Mouse (Mus musculus) heart, embryonic 13.5 days (tissue): ENCODE results near the gene Hkdc1. TPM values are rescaled to one million over a fixed set of nuclear protein-coding genes. Genes with fewer than 3 reads are reported as not detected.
"Not testable (repeated sequence)": the region's sequence is repeated elsewhere in the genome, so short reads cannot be mapped to it uniquely, and the experiment has no call there.

Source experiments
- ATAC-seq: fragments of 200-750 bp; cut with Nextera tagmentation; 2 replicates; pipeline ENCODE4 v1.8.0; 2017; ENCODE audit warnings: moderate TSS enrichment; ENCODE audit not compliant: insufficient number of reproducible peaks, low FRiP score, low TSS enrichment; ENCODE audit errors: extremely low read depth
- H3K27ac ChIP-seq: fragments of 300-500 bp; sonication (generic); replicated peaks from 2 replicates; pipeline ENCODE4 v1.5.1; 2015; ENCODE audit warnings: moderate library complexity, mild to moderate bottlenecking, inconsistent platforms
- H3K27me3 ChIP-seq: fragments of 300-500 bp; sonication (generic); replicated peaks from 2 replicates; pipeline ENCODE4 v1.6.1; 2015; ENCODE audit warnings: mild to moderate bottlenecking, inconsistent platforms
- H3K36me3 ChIP-seq: fragments of 300-500 bp; sonication (generic); 2 replicates; pipeline ENCODE4 v1.6.1; 2015; ENCODE audit warnings: mild to moderate bottlenecking, inconsistent platforms
- H3K4me1 ChIP-seq: fragments of 300-500 bp; sonication (generic); 2 replicates; pipeline ENCODE4 v1.6.1; 2015; ENCODE audit warnings: inconsistent platforms
- H3K4me2 ChIP-seq: fragments of 300-500 bp; sonication (generic); 2 replicates; pipeline ENCODE4 v1.6.1; 2015; ENCODE audit warnings: inconsistent platforms, mild to moderate bottlenecking, moderate library complexity
- H3K4me3 ChIP-seq: fragments of 300-500 bp; sonication (generic); 2 replicates; pipeline ENCODE4 v1.5.1; 2015; ENCODE audit warnings: moderate library complexity, mild to moderate bottlenecking, inconsistent platforms
- H3K9ac ChIP-seq: fragments of 300-500 bp; sonication (generic); 2 replicates; pipeline ENCODE4 v1.6.1; 2015; ENCODE audit warnings: inconsistent platforms, mild to moderate bottlenecking, moderate library complexity
- H3K9me3 ChIP-seq: fragments of 300-500 bp; sonication (generic); 2 replicates; pipeline ENCODE4 v1.6.1; 2016; ENCODE audit warnings: inconsistent platforms
- WGBS: fragments of 180-500 bp; shearing (Covaris S2); methylation state at CpG from one replicate; pipeline ENCODE4 v1.1.7; 2015; ENCODE audit warnings: mixed read lengths; 5-methylcytosine and 5-hydroxymethylcytosine counted together
- polyA plus RNA-seq: library from polyadenylated mRNA; unstranded; fragments of >200 nt; fragmentation: Nextera tagmentation; extraction: Ambion mirVana; gene quantifications from 2 replicates; pipeline ENCODE4 v1.2.1, GENCODE M21; 2015

The Hkdc1 gene
- polyA plus RNA-seq = 0.37 and 0.97 TPM in 2 replicates

- 59% methylated on average over 15 of the region's 15 CpGs for WGBS
- Histone ChIP-seq H3K4me2 (no peak within 1 kb of the TSS), H3K27me3 (no peaks in the 10 kb centered on the region), H3K36me3 (no peaks in the 10 kb centered on the region), H3K4me3 (no peak within 1 kb of the TSS), H3K4me1 (peaks cover 31% of the 10 kb centered on the region), H3K9ac (no peak within 1 kb of the TSS), H3K9me3 (no peaks in the 10 kb centered on the region), H3K27ac (peak within 1 kb of the TSS; percentile 58)
- ATAC-seq = no peak
Measured at GRCm38 (mm10) chr10:62422255-62422654, at the start of gene Hkdc1. TSS of gene Hkdc1 (minus strand) at chr10:62422491.

GRCm38 (mm10) chr10:62471105-62471504, 48.8 kb upstream of the Hkdc1 start:
- peaks cover 32% of the 10 kb centered on the region for H3K36me3 ChIP-seq
- H3K27me3 ChIP-seq = no peaks in the 10 kb centered on the region
- WGBS = 28% methylated on average over 5 of the region's 5 CpGs
- H3K27ac ChIP-seq = peak overlapping the region; percentile 32; the same call in 1 of the 2 replicates
- H3K4me3 ChIP-seq = no peak overlapping the region
- ATAC-seq = no peak
- H3K9ac ChIP-seq = no peak overlapping the region
- H3K9me3 ChIP-seq = no peaks in the 10 kb centered on the region
- H3K4me2 ChIP-seq = 0 out of 2 replicates have a peak overlapping the region, but pooled peaks have one; percentile 7
- H3K4me1 ChIP-seq = peaks cover 12% of the 10 kb centered on the region

GRCm38 (mm10) chr10:62469736-62470135, 47.4 kb upstream of the Hkdc1 start:
- Histone ChIP-seq H3K27ac (no peak overlapping the region), H3K4me1 (peaks cover 12% of the 10 kb centered on the region), H3K4me3 (no peak overlapping the region), H3K36me3 (peaks cover 28% of the 10 kb centered on the region), H3K9me3 (no peaks in the 10 kb centered on the region), H3K9ac (no peak overlapping the region), H3K4me2 (no peak overlapping the region), H3K27me3 (no peaks in the 10 kb centered on the region)
- ATAC-seq = no peak
- 89% methylated on average over 4 of the region's 4 CpGs for WGBS

GRCm38 (mm10) chr10:62461321-62461720, 39.0 kb upstream of the Hkdc1 start:
- no peak overlapping the region for H3K9ac ChIP-seq
- no peaks in the 10 kb centered on the region for H3K4me1 ChIP-seq
- H3K27me3 ChIP-seq = no peaks in the 10 kb centered on the region
- no peak for ATAC-seq
- no peak overlapping the region for H3K4me3 ChIP-seq
- no peaks in the 10 kb centered on the region for H3K9me3 ChIP-seq
- H3K27ac ChIP-seq = no peak overlapping the region
- H3K4me2 ChIP-seq = no peak overlapping the region
- H3K36me3 ChIP-seq = peaks cover 72% of the 10 kb centered on the region

GRCm38 (mm10) chr10:62452001-62452400, 29.7 kb upstream of the Hkdc1 start:
- H3K4me2 ChIP-seq, H3K9me3 ChIP-seq, H3K27me3 ChIP-seq, H3K4me3 ChIP-seq, ATAC-seq, H3K27ac ChIP-seq, H3K9ac ChIP-seq: not testable (repeated sequence)
- H3K36me3 ChIP-seq = peaks cover 33% of the 10 kb centered on the region
- 62% methylated on average over 11 of the region's 11 CpGs for WGBS
- peaks cover 19% of the 10 kb centered on the region for H3K4me1 ChIP-seq

DNA sequence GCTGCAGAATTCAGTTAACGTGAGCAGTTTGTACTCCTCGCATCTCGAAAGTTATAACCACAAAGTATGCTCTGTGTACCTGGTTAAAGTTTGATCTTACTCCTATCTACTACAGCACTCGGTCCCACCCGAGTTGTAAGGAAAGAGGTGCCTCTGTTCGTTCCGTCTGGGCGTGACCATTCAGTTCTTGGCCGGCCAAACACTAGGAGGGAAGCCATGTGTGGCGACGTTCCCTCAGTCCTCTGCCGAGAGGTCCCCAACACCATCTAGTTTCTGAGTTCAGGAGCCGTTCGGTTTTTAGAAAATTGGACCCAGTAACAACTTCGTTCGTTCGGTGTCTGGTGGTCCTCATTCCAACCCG, 28.0 kb upstream of the Hkdc1 start:
- Histone ChIP-seq H3K36me3 (peaks cover 35% of the 10 kb centered on the region), H3K9me3 (no peaks in the 10 kb centered on the region), H3K27me3 (no peaks in the 10 kb centered on the region), H3K4me3 (peak overlapping the region; percentile 94), H3K4me1 (peaks cover 19% of the 10 kb centered on the region), H3K27ac (peak overlapping the region; percentile 86), H3K9ac (peak overlapping the region; percentile 99), H3K4me2 (peak overlapping the region; percentile 79)
- WGBS = 33% methylated on average over 18 of the region's 18 CpGs
- no peak for ATAC-seq

DNA sequence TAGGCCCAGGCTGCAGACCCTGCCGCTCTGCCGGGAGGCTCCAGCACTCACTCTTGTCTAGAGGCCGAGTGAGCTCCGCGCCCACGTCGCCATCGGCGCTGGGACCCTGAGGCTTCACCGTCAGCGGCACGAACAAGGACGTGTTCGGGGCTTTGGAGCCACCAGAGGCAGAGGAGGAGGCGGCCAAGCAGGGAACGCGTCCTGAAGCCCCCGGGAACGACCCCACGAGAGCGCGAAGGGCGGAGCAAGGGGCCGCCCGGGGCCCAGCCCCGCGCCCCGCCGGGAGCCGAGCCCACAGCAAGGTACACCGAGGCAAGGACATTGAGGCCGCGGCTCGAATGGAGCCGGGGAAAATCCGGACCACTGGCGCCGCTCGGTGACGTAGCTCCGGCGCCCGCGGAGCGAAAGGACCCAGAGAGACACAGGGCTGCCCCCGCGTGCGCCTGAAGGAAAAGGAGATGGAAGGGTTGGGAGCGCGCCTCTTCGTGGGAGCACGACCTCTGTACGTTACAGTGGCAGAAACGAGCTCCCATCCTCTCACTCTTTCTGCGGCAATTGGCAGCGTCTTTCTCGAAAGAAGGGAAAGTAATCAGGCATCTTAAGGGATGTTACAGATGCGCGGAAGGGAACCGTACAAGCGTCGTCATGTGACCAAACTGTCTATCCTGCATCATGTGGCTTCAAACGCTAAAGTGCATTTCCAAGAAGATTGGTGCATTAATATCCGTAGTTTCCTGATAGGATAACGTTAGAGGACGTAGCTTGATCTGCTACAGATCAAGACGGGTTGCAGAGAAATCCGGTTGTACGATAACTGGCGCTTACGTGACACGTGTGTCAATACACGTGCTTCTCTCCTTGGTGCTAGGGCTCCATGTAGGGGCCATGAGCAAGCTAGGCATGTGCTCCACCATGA, 27.3 kb upstream of the Hkdc1 start, which contains the start of the genes 4930507D05Rik and Supv3l1:
Gene 4930507D05Rik, plus strand, starts transcription at position 126 of the 916 bp plus-strand sequence.
Gene Supv3l1, minus strand, starts transcription at position 375 of the 916 bp plus-strand sequence.
- WGBS = under 1% methylated on average over 73 of the region's 73 CpGs
- Histone ChIP-seq H3K27me3 (no peaks in the 10 kb centered on the region), H3K27ac (peak within 1 kb of the TSS; percentile 86), H3K4me1 (peaks cover 19% of the 10 kb centered on the region), H3K9me3 (no peaks in the 10 kb centered on the region), H3K36me3 (peaks cover 38% of the 10 kb centered on the region), H3K4me3 (peak within 1 kb of the TSS; percentile 94), H3K4me2 (peak within 1 kb of the TSS; percentile 79), H3K9ac (peak within 1 kb of the TSS; percentile 99)
- ATAC-seq = peak; percentile 79

GRCm38 (mm10) chr10:62430427-62430826, 8.1 kb upstream of the Hkdc1 start:
- H3K4me3 ChIP-seq = no peak overlapping the region
- no peak overlapping the region for H3K27ac ChIP-seq
- WGBS = 96% methylated on average over 5 of the region's 5 CpGs
- H3K9me3 ChIP-seq = no peaks in the 10 kb centered on the region
- no peak for ATAC-seq
- no peak overlapping the region for H3K9ac ChIP-seq
- peaks cover 79% of the 10 kb centered on the region for H3K36me3 ChIP-seq
- peaks cover 6% of the 10 kb centered on the region for H3K4me1 ChIP-seq
- no peak overlapping the region for H3K4me2 ChIP-seq
- no peaks in the 10 kb centered on the region for H3K27me3 ChIP-seq

DNA sequence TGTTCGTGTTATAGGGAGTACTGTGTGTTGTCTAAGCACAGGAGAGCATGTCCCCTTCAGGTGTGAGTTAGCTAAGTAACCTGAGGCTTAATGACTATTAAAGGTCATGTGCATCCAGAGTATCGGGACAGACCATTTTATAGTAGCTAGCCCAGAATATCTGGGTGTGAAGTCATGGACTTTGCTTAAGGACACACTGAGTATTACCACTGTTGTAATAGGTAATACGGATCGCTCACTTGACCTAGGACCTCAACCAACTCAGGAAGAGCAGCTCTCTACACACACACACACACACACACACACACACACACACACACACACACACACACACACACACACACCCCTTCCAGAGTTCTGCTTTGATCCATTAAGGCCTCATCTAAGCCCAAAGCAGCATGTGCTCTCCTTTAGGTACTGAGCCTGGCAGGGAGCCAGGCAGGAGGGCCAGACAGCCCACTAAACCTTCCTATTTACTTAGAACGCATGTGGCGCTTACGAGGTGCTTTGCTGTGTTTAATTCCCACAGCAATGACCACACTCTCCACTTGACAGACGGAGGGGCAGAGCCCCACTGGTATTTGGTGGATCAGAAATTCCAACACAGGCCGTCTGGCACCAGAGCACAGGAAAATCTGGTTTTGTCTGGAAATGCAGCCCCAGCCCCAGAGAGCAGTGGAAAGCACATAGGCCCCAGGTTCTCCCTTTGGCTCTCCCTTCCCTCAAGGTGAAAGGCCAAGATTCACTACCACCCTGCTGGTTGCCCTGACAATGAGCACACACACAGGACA, 3.0 kb upstream of the Hkdc1 start:
- H3K4me1 ChIP-seq = peaks cover 31% of the 10 kb centered on the region
- H3K27ac ChIP-seq = 0 out of 2 replicates have a peak overlapping the region, but pooled peaks have one; percentile 42
- 47% methylated on average over 9 of the region's 9 CpGs for WGBS
- no peak overlapping the region for H3K4me2 ChIP-seq
- H3K9me3 ChIP-seq = no peaks in the 10 kb centered on the region
- H3K4me3 ChIP-seq = no peak overlapping the region
- H3K27me3 ChIP-seq = no peaks in the 10 kb centered on the region
- H3K9ac ChIP-seq = peak overlapping the region; percentile 54; the same call in 1 of the 2 replicates
- peaks cover 28% of the 10 kb centered on the region for H3K36me3 ChIP-seq
- no peak for ATAC-seq

DNA sequence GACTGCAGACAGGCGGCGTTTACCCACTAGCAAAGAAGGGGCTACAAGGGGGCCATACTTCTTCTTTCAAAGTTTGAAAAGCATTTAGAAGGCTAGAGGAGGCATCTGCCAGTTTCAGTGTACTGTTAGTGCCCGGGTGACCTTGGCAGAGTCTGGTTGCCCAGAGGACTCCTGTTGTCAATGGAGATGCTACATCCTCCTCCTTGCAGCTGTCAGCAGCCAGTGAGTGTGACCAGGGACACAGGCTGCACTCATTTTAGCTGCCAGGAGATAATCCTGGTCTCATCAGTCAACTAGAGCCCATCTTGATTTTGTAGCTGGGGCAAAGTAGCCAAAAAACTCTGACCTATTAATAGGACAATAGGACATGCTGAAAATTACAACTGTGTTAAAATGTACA, 1.2 kb downstream of the Hkdc1 start:
- Histone ChIP-seq H3K4me2 (no peak overlapping the region), H3K9me3 (no peaks in the 10 kb centered on the region), H3K4me3 (no peak overlapping the region), H3K27me3 (no peaks in the 10 kb centered on the region), H3K36me3 (no peaks in the 10 kb centered on the region), H3K9ac (0 out of 2 replicates have a peak overlapping the region, but pooled peaks have one; percentile 1), H3K27ac (peak overlapping the region; percentile 58), H3K4me1 (peaks cover 31% of the 10 kb centered on the region)
- 0 out of 2 replicates have a peak, but pooled peaks have one; percentile 54 for ATAC-seq
- 48% methylated on average over 3 of the region's 3 CpGs for WGBS

- WGBS = 58% methylated on average over 6 of the region's 6 CpGs
- peaks cover 25% of the 10 kb centered on the region for H3K4me1 ChIP-seq
- ATAC-seq = no peak
Measured at GRCm38 (mm10) chr10:62420399-62420798, 1.9 kb downstream of the Hkdc1 start.

More at GRCm38 (mm10) chr10:62420399-62420798, 1.9 kb downstream of the Hkdc1 start:
- Histone ChIP-seq H3K4me2 (no peak overlapping the region), H3K9ac (no peak overlapping the region), H3K9me3 (no peaks in the 10 kb centered on the region), H3K36me3 (no peaks in the 10 kb centered on the region), H3K27me3 (no peaks in the 10 kb centered on the region), H3K27ac (peak overlapping the region; percentile 58), H3K4me3 (no peak overlapping the region)
